Mouse (Mus musculus) testis, postnatal 14 days (tissue): Measurements from ENCODE around the gene Ppp1r12a.

ENCODE experiments used
- DNase-seq: peaks from one replicate; pipeline ENCODE4 v3.0.0; 2021; ENCODE audit warnings: low spot score

Ppp1r12a gene

DNA sequence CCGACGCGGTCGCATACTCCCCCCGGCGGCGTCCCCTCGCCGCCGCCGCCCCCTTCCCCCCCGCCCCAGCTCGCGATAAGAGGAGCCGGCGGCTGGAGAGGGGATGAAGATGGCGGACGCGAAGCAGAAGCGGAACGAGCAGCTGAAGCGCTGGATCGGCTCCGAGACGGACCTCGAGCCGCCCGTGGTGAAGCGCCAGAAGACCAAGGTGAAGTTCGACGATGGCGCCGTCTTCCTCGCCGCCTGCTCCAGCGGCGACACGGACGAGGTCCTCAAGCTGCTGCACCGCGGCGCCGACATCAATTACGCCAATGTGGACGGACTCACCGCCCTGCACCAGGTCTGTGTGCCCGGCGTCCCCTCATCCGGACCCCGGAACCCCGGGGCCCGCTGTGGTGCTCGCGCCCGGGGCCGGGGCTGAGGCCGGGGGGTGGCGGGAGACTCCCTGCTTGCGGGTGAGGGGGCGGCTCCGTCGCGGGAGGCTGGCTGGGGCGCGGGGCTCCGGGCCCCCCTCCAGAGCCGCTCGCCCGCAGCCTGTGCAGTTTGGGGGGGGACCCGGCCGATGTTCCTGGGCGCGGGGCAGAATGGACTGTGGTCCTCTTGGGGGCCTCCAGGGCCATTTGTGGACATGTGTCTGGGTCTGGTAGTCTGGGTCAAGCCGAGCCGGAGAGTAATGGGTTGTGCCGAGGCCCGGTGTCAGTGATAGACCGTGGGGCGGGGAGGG is 466 bp downstream of the Ppp1r12a start:
- DNase-seq = peak; percentile 72

- DNase-seq = no peak
Observed at GRCm38 (mm10) chr10:108163021-108163410, 1.0 kb downstream of the Ppp1r12a start.

DNA sequence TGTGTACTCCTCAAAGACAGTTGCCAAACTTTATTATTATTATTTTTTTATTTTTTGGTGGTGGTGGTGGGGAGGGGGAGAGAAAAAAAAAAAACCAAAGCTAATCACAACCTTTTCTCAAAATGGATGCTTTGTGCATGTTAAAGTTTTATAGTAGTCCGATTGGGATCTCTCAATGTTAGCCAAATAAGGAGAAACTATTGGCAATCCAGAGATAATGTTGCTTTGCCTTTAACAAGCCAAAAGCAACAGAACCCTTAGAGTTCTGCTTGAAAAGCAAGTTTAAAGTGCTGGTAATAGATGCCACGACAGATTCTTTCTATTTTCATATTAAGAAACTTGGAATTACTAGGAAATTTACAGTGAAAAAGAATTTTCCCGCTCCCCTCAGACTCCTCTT is 1.5 kb downstream of the Ppp1r12a start:
- DNase-seq = no peak

DNA sequence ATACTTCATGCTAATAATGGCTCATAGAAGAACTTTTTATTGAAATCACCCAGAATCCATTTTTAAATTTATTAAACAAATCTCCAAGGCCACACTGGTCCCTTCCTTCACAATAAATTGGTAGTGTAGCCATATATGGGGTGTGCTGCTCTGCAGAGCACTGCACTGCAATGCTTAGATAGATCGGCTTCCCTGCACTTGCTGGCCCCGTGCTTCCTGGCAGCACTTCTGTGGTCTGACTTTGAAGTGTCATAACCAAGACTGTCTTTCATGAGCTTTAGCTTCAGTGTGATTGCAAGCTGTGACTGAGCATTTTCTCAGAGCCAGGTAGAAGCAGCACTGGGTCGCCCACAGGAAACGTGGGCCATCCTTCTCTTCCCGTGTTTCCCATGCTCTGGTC is 5.8 kb downstream of the Ppp1r12a start:
- DNase-seq = no peak

GRCm38 (mm10) chr10:108170818-108171217 is 8.8 kb downstream of the Ppp1r12a start:
- DNase-seq = no peak

DNA sequence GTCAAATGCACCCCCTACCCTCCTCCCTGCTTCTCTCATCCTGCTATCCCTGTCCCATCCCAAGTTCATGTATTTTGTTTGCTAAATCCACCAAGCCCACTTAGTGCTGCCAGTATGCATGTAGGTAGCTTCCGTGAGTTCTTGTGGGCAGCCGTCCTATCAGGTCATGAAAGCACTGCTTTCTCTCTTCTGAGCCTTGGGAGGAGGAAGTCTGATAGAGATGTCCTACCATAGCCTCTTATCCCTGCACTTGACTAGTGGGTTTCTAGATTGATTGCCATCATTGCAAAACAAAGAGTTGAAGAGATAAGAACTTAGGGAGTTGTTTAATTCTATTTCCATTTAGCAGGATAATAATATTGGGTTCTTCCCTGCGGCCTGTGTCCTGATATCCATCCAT is 9.6 kb downstream of the Ppp1r12a start:
- no peak for DNase-seq

GRCm38 (mm10) chr10:108172817-108173563 is 11.0 kb downstream of the Ppp1r12a start:
- DNase-seq = no peak

- no peak for DNase-seq
Observed at GRCm38 (mm10) chr10:108174107-108174506, 12.1 kb downstream of the Ppp1r12a start.

DNA sequence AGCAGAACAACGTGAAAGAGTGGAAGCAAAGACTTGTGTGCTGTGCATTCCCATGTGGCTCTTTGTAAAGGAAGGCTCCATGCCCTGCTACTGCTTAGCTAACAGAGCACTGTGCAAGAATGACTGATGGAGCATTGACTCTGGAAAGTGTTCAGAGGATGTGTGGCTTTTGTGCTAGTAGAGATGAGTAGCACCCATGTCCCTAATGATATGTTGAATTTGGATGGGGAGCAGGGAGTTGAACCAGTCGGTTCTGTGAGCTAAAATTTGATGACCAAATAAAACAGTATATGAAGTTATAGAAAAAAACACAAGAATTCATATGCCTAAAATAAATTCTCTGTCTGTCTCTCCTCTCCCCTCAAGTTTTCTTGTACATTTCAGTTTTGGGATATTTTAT is 13.9 kb downstream of the Ppp1r12a start:
- DNase-seq = no peak

- DNase-seq = no peak
Observed at GRCm38 (mm10) chr10:108178285-108178848, 16.4 kb downstream of the Ppp1r12a start.

DNA sequence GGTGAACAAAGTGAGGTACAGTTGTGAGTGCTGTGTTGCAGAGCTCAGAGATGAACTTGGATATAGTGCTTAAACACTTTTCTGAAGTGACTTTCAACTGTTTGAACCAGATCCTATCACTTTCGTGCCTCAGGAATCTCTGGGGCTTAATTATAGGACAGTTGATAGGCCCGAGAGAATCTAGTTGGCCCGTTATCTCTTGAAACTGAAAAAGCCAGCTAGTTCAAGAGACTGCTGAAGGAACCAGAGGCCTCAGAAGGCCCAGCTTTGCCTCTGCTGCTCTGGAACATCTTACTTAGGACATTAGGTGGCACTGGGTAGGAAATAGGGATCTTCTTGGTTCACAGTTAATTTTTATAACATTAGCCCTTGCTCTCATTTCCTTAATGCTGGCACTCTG is 17.4 kb downstream of the Ppp1r12a start:
- no peak for DNase-seq

DNA sequence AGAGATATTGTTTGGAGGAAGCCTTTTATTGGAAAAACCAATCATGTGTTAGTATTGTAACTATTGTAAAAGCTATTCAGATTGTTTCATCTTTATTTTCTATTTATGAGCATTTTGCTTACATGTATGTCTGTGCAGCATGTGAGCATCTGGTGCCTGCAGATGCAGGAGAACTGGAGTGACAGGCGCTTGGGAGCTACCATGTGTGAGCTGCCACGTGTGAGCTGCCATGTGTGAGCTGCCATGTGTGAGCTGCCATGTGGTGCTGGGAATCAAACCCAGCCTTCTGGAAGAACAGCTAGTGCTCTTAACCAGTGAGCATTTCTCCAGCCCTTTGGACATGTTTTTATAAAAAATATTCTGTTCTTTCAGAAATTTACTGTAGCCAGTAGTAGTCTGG is 18.3 kb downstream of the Ppp1r12a start:
- DNase-seq = no peak

DNA sequence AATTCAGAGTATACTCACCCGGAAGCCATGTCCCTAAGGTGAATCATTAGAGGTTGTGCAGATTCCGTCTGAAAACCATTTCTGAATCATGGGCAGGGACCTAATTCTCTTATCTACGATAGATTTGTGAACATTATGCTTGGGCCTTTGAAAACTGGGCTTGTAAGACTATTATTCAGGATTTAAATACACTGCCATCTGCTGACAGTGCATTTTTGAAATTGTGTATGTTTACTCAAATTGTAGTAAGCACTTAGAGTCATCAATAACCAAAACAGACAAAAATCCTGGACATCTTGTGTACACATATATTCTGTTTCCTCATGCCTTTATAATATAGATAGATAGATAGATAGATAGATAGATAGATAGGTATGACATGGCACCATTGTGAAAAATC is 19.9 kb downstream of the Ppp1r12a start:
- no peak for DNase-seq

GRCm38 (mm10) chr10:108182386-108182785 is 20.4 kb downstream of the Ppp1r12a start:
- no peak for DNase-seq

GRCm38 (mm10) chr10:108184763-108185162 is 22.8 kb downstream of the Ppp1r12a start:
- no peak for DNase-seq

DNA sequence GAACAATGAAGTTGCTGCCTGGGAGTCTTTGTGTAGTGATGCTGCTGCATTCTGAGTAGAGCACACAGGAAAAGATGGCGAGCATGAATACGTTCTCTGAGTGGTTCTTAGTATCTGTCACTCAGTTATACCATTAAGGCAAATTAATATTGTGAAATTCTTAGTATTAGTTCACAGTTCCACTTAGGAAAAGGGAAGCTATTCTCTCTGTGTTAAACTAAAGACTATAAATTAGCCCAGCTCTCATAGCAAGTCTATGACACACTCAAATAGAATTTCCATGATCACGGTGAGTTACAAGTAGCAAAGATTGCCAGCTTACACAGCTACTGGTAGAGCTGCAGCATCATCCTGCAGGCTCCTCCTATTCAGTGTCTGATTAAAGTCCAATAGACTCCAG is 23.3 kb downstream of the Ppp1r12a start:
- DNase-seq = no peak

- DNase-seq = no peak
Observed at GRCm38 (mm10) chr10:108189303-108189702, 27.3 kb downstream of the Ppp1r12a start.

DNA sequence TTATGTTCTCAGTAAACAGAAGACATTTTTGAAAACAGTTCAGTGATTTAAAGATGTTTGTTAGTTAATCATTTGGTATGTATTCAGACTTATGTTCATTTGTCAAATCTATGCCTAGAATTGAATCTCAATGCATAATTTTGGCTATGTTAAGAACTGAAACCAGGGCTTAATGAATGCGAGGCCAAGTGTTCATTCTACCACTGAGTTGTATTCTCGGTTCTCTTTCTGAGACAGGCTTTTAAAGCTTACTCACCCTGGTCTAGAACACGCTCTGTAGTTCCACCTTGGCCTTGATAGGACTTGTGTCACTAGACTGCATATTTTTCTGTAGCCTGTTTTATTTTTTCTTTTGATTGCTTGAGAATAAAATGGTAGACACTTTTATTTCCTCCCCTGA is 28.0 kb downstream of the Ppp1r12a start:
- no peak for DNase-seq

DNA sequence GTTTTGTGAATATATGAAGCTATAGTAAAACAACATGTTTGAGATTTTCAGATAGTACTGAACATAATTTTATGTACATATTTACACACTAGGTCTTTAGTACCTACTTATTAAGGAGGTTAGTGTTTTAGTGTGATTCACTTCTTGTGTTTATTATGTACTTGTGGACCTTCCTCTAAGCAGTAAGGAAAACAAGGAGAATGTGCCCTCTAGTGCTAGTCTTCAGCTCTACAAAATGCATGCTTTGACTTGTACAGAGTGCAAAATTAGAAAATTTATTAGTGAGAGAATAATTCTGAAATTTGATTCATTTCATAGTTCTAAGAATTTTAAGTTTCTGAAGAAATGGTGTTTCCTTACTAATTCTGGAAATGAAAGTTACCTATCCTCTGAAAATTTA is 28.6 kb downstream of the Ppp1r12a start:
- no peak for DNase-seq

GRCm38 (mm10) chr10:108191381-108191787 is 29.4 kb downstream of the Ppp1r12a start:
- no peak for DNase-seq

DNA sequence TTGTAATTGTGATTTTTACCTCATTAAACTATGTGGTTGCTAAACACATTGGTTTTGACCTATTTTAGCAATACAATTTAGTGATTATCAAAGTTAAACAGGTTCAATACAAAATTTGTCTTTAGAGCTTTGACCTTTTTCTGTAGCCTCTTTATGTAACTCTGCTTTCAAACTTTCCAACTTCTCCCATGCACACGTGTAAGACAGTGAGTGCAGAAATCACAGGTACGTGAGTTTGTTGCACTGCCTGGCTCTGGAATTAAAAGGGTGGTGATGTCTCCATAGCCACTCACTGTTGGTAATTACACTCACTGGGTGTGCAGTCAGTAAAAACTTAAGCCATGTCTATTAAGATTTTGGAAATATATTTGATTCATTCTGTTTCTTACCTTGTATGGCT is 30.3 kb downstream of the Ppp1r12a start:
- DNase-seq = no peak

- DNase-seq = no peak
Observed at GRCm38 (mm10) chr10:108196124-108196523, 34.1 kb downstream of the Ppp1r12a start.

GRCm38 (mm10) chr10:108197498-108197897 is 35.5 kb downstream of the Ppp1r12a start:
- no peak for DNase-seq
